Mouse (Mus musculus): Measurements from ENCODE around the gene Il2rb. TPM values are rescaled to one million over a fixed set of nuclear protein-coding genes. Genes with fewer than 3 reads are reported as not detected.

The Il2rb gene
- polyA plus RNA-seq, 1 experiment from 2014 or later = not detected

- Histone ChIP-seq H3K9me3 (ENCODE audit: control insufficient read depth, low read length) (no peaks in the 10 kb centered on the region), H3K4me3 (ENCODE audit: low read depth, low read length) (no peak overlapping the region), H3K4me2 (ENCODE audit: low read depth, low read length, severe bottlenecking) (no peak overlapping the region), H3K4me1 (replicated peaks; ENCODE audit: control insufficient read depth, insufficient read depth, low read length) (peaks cover 4% of the 10 kb centered on the region; the same call in 1 of the 2 replicates), H3K27ac (ENCODE audit: low read depth, low read length) (no peak overlapping the region), H3K36me3 (ENCODE audit: control insufficient read depth, insufficient read depth, low read length) (no peaks in the 10 kb centered on the region), H3K9ac (ENCODE audit: low read length) (no peak overlapping the region), H3K27me3 (ENCODE audit: control insufficient read depth, insufficient read depth, low read length) (no peaks in the 10 kb centered on the region)
- WGBS = 29% methylated on average over 7 of the region's 7 CpGs
- DNase-seq (ENCODE audit: low spot score) = peak; percentile 85
- 0 out of 2 replicates have a peak, but pooled peaks have one; percentile 21 for ATAC-seq (replicated peaks; ENCODE audit: low FRiP score)
These were observed 19.5 kb upstream of the Il2rb start for GRCm38 (mm10) chr15:78514393-78515146.

- H3K4me3 ChIP-seq (ENCODE audit: low read depth, low read length) = no peak overlapping the region
- 89% methylated on average over 14 of the region's 14 CpGs for whole genome bisulfite sequencing
- no peaks in the 10 kb centered on the region for H3K9me3 ChIP-seq (ENCODE audit: control insufficient read depth, low read length)
- no peak overlapping the region for H3K27ac ChIP-seq (ENCODE audit: low read depth, low read length)
- DNase-seq (ENCODE audit: low spot score) (no peak), ATAC-seq (replicated peaks; ENCODE audit: low FRiP score) (no peak)
- no peaks in the 10 kb centered on the region for H3K36me3 ChIP-seq (ENCODE audit: control insufficient read depth, insufficient read depth, low read length)
- no peak overlapping the region for H3K9ac ChIP-seq (ENCODE audit: low read length)
- H3K27me3 ChIP-seq (ENCODE audit: control insufficient read depth, insufficient read depth, low read length) = no peaks in the 10 kb centered on the region
- no peak overlapping the region for H3K4me2 ChIP-seq (ENCODE audit: low read depth, low read length, severe bottlenecking)
- H3K4me1 ChIP-seq (replicated peaks; ENCODE audit: control insufficient read depth, insufficient read depth, low read length) = peaks cover 4% of the 10 kb centered on the region; the same call in 1 of the 2 replicates
These were observed 17.9 kb upstream of the Il2rb start for GRCm38 (mm10) chr15:78513019-78513418.

GRCm38 (mm10) chr15:78511951-78512350, 16.9 kb upstream of the Il2rb start:
- Histone ChIP-seq H3K4me3 (ENCODE audit: low read depth, low read length) (no peak overlapping the region), H3K9me3 (ENCODE audit: control insufficient read depth, low read length) (no peaks in the 10 kb centered on the region), H3K4me2 (ENCODE audit: low read depth, low read length, severe bottlenecking) (no peak overlapping the region), H3K27me3 (ENCODE audit: control insufficient read depth, insufficient read depth, low read length) (no peaks in the 10 kb centered on the region), H3K4me1 (replicated peaks; ENCODE audit: control insufficient read depth, insufficient read depth, low read length) (peaks cover 4% of the 10 kb centered on the region; the same call in 1 of the 2 replicates), H3K9ac (ENCODE audit: low read length) (no peak overlapping the region), H3K27ac (ENCODE audit: low read depth, low read length) (no peak overlapping the region), H3K36me3 (ENCODE audit: control insufficient read depth, insufficient read depth, low read length) (no peaks in the 10 kb centered on the region)
- DNase-seq (ENCODE audit: low spot score) (no peak), ATAC-seq (replicated peaks; ENCODE audit: low FRiP score) (no peak)
- 76% methylated on average over 7 of the region's 7 CpGs for WGBS

GRCm38 (mm10) chr15:78510736-78511135, 15.7 kb upstream of the Il2rb start:
- DNase-seq (ENCODE audit: low spot score) (no peak), ATAC-seq (replicated peaks; ENCODE audit: low FRiP score) (no peak)
- Histone ChIP-seq H3K27me3 (ENCODE audit: control insufficient read depth, insufficient read depth, low read length) (no peaks in the 10 kb centered on the region), H3K9ac (ENCODE audit: low read length) (no peak overlapping the region), H3K4me3 (ENCODE audit: low read depth, low read length) (no peak overlapping the region), H3K4me1 (replicated peaks; ENCODE audit: control insufficient read depth, insufficient read depth, low read length) (peaks cover 4% of the 10 kb centered on the region; the same call in 1 of the 2 replicates), H3K27ac (ENCODE audit: low read depth, low read length) (no peak overlapping the region), H3K9me3 (ENCODE audit: control insufficient read depth, low read length) (no peaks in the 10 kb centered on the region), H3K36me3 (ENCODE audit: control insufficient read depth, insufficient read depth, low read length) (no peaks in the 10 kb centered on the region), H3K4me2 (ENCODE audit: low read depth, low read length, severe bottlenecking) (no peak overlapping the region)
- 93% methylated on average over 6 of the region's 6 CpGs for WGBS

- Histone ChIP-seq H3K27ac (ENCODE audit: low read depth, low read length) (no peak overlapping the region), H3K9ac (ENCODE audit: low read length) (peak overlapping the region; percentile 35; the same call in 1 of the 2 replicates), H3K9me3 (ENCODE audit: control insufficient read depth, low read length) (no peaks in the 10 kb centered on the region), H3K27me3 (ENCODE audit: control insufficient read depth, insufficient read depth, low read length) (no peaks in the 10 kb centered on the region), H3K4me2 (ENCODE audit: low read depth, low read length, severe bottlenecking) (no peak overlapping the region), H3K4me3 (ENCODE audit: low read depth, low read length) (no peak overlapping the region), H3K4me1 (replicated peaks; ENCODE audit: control insufficient read depth, insufficient read depth, low read length) (peaks cover 4% of the 10 kb centered on the region; the same call in 1 of the 2 replicates), H3K36me3 (ENCODE audit: control insufficient read depth, insufficient read depth, low read length) (no peaks in the 10 kb centered on the region)
- WGBS = 69% methylated on average over 8 of the region's 8 CpGs
- DNase-seq (ENCODE audit: low spot score) = no peak
- no peak for ATAC-seq (replicated peaks; ENCODE audit: low FRiP score)
These were observed 15.1 kb upstream of the Il2rb start for GRCm38 (mm10) chr15:78510121-78510576.

- DNase-seq (ENCODE audit: low spot score) (no peak), ATAC-seq (replicated peaks; ENCODE audit: low FRiP score) (0 out of 2 replicates have a peak, but pooled peaks have one; percentile 30)
- Histone ChIP-seq H3K9me3 (ENCODE audit: control insufficient read depth, low read length) (no peaks in the 10 kb centered on the region), H3K4me1 (replicated peaks; ENCODE audit: control insufficient read depth, insufficient read depth, low read length) (peaks cover 4% of the 10 kb centered on the region; the same call in 1 of the 2 replicates), H3K4me3 (ENCODE audit: low read depth, low read length) (no peak overlapping the region), H3K4me2 (ENCODE audit: low read depth, low read length, severe bottlenecking) (no peak overlapping the region), H3K9ac (ENCODE audit: low read length) (no peak overlapping the region; the same call in 1 of the 2 replicates), H3K36me3 (ENCODE audit: control insufficient read depth, insufficient read depth, low read length) (no peaks in the 10 kb centered on the region), H3K27ac (ENCODE audit: low read depth, low read length) (no peak overlapping the region), H3K27me3 (ENCODE audit: control insufficient read depth, insufficient read depth, low read length) (no peaks in the 10 kb centered on the region)
- WGBS = 49% methylated on average over 12 of the region's 12 CpGs
These were observed 14.3 kb upstream of the Il2rb start for GRCm38 (mm10) chr15:78509297-78509899.

- no peak overlapping the region for H3K9ac ChIP-seq (ENCODE audit: low read length)
- 58% methylated on average over 7 of the region's 7 CpGs for WGBS
- no peaks in the 10 kb centered on the region for H3K9me3 ChIP-seq (ENCODE audit: control insufficient read depth, low read length)
- peaks cover 4% of the 10 kb centered on the region; the same call in 1 of the 2 replicates for H3K4me1 ChIP-seq (replicated peaks; ENCODE audit: control insufficient read depth, insufficient read depth, low read length)
- H3K4me3 ChIP-seq (ENCODE audit: low read depth, low read length) = no peak overlapping the region
- no peak overlapping the region for H3K27ac ChIP-seq (ENCODE audit: low read depth, low read length)
- DNase-seq (ENCODE audit: low spot score) = no peak
- ATAC-seq (replicated peaks; ENCODE audit: low FRiP score) = no peak
- no peak overlapping the region for H3K4me2 ChIP-seq (ENCODE audit: low read depth, low read length, severe bottlenecking)
- no peaks in the 10 kb centered on the region for H3K27me3 ChIP-seq (ENCODE audit: control insufficient read depth, insufficient read depth, low read length)
- no peaks in the 10 kb centered on the region for H3K36me3 ChIP-seq (ENCODE audit: control insufficient read depth, insufficient read depth, low read length)
These were observed 13.4 kb upstream of the Il2rb start for GRCm38 (mm10) chr15:78508443-78508842.

GRCm38 (mm10) chr15:78505541-78505940, 10.5 kb upstream of the Il2rb start:
- no peak overlapping the region for H3K4me2 ChIP-seq (ENCODE audit: low read depth, low read length, severe bottlenecking)
- H3K9ac ChIP-seq (ENCODE audit: low read length) = no peak overlapping the region
- H3K4me3 ChIP-seq (ENCODE audit: low read depth, low read length) = no peak overlapping the region
- H3K36me3 ChIP-seq (ENCODE audit: control insufficient read depth, insufficient read depth, low read length) = no peaks in the 10 kb centered on the region
- WGBS = 82% methylated on average over 3 of the region's 3 CpGs
- H3K27me3 ChIP-seq (ENCODE audit: control insufficient read depth, insufficient read depth, low read length) = no peaks in the 10 kb centered on the region
- no peak for ATAC-seq (replicated peaks; ENCODE audit: low FRiP score)
- no peaks in the 10 kb centered on the region for H3K9me3 ChIP-seq (ENCODE audit: control insufficient read depth, low read length)
- no peak for DNase-seq (ENCODE audit: low spot score)
- H3K27ac ChIP-seq (ENCODE audit: low read depth, low read length) = no peak overlapping the region
- H3K4me1 ChIP-seq (replicated peaks; ENCODE audit: control insufficient read depth, insufficient read depth, low read length) = peaks cover 4% of the 10 kb centered on the region; the same call in 1 of the 2 replicates

All from forebrain, embryonic 11.5 days (tissue).